ENCODE assay signal across 9 mouse cellular contexts in genomic region chr3:153692206-153692813, GRCm38 (mm10). TPM values are rescaled to one million over a fixed set of nuclear protein-coding genes. Genes with fewer than 3 reads are reported as not detected.
DNase-seq lines count a peak whose midpoint lies in the region; ATAC-seq and TF ChIP-seq lines count a peak whose summit lies in the region.
"Had no signal": no experiment of that assay in that cellular context is flagged by ENCODE, and none has a peak within 500 bp of the region (broad histone marks: within the 10 kb centered on the region; RNA-seq: fewer than 3 reads in every experiment).

No protein-coding gene starts in this region.

- H3K27me3 ChIP-seq in heart, postnatal 0 days (ENCODE audit: control insufficient read depth, insufficient read depth, low read length), result no peaks in the 10 kb centered on the region
- no peaks in the 10 kb centered on the region for H3K27me3 ChIP-seq in MEL (ENCODE audit: control insufficient read depth in 1 of 2, insufficient read depth in 2 of 2, low read length in 2 of 2)
- H3K27me3 ChIP-seq in embryonic facial prominence, embryonic 10.5 days (replicated peaks; ENCODE audit: low read depth, poor library complexity, severe bottlenecking), result no peaks in the 10 kb centered on the region
- H3K27me3 ChIP-seq: CH12.LX had no signal

- H3K9ac ChIP-seq in heart, postnatal 0 days (replicated peaks; ENCODE audit: low read depth, low read length), result no peak overlapping the region
- H3K9ac ChIP-seq in MEL (ENCODE audit: control insufficient read depth, low read depth, low read length, poor library complexity, severe bottlenecking), result peak overlapping the region; percentile 31

- no peak overlapping the region for H3K4me3 ChIP-seq in heart, postnatal 0 days (ENCODE audit: low read depth, low read length)
- no peak overlapping the region for H3K4me3 ChIP-seq in MEL (ENCODE audit: control insufficient read depth in 1 of 2, insufficient read depth in 1 of 2, low read depth in 2 of 2, low read length in 2 of 2)
- H3K4me3 ChIP-seq in embryonic facial prominence, embryonic 10.5 days, result no peak overlapping the region

- no peak overlapping the region for H3K4me2 ChIP-seq in heart, postnatal 0 days (ENCODE audit: low read depth, low read length)

- no peak for TF ChIP-seq CTCF in heart, postnatal 0 days (IDR thresholded peaks at IDR 0.05; ENCODE audit: low read depth)
- TF ChIP-seq CTCF in MEL (IDR thresholded peaks at IDR 0.05 in 2 of 3, conservative IDR thresholded peaks at IDR 0.05 in 1 of 3; ENCODE audit: control insufficient read depth in 1 of 3, insufficient read depth in 1 of 3, low read depth in 2 of 3, low read length in 3 of 3, poor library complexity in 1 of 3, severe bottlenecking in 1 of 3), result no peak

- no peak for TF ChIP-seq POLR2A in MEL (IDR thresholded peaks at IDR 0.05; ENCODE audit: control insufficient read depth in 1 of 2, insufficient read depth in 1 of 2, low read depth in 1 of 2, low read length in 2 of 2, poor library complexity in 1 of 2)

- no peaks in the 10 kb centered on the region for H3K36me3 ChIP-seq in heart, postnatal 0 days (replicated peaks; ENCODE audit: control insufficient read depth, insufficient read depth, low read length)
- H3K36me3 ChIP-seq in MEL (ENCODE audit: control insufficient read depth in 1 of 2, insufficient read depth in 2 of 2, low read length in 2 of 2), result peaks cover 0 to 39% of the 10 kb centered on the region in 2 experiments; a peak in 3 of 4 replicates
- peaks cover 7% of the 10 kb centered on the region for H3K36me3 ChIP-seq in embryonic facial prominence, embryonic 10.5 days (replicated peaks)

- DNase-seq in heart, postnatal 0 days (ENCODE audit: low spot score), result peak; percentile 4
- DNase-seq in heart, adult 18-20 months, result no peak
- no peak for DNase-seq in MEL (ENCODE audit: low read depth, low spot score)
- peak; percentile 49 for DNase-seq in embryonic facial prominence, embryonic 10.5 days (ENCODE audit: low spot score)
- DNase-seq in kidney, postnatal 4 days, result peak; percentile 38 to 67
- DNase-seq in frontal cortex, postnatal 10 days (ENCODE audit: low spot score in 2 of 2), result no peak
- no peak for DNase-seq in lung, postnatal 25 days (ENCODE audit: low spot score)

- no peak for TF ChIP-seq EP300 in heart, postnatal 0 days (IDR thresholded peaks at IDR 0.05; ENCODE audit: low read depth)
- no peak for TF ChIP-seq EP300 in MEL (IDR thresholded peaks at IDR 0.05; ENCODE audit: low read depth in 1 of 2, low read length in 2 of 2)

- peaks cover 14% of the 10 kb centered on the region for H3K79me2 ChIP-seq in MEL (ENCODE audit: control insufficient read depth, insufficient read depth, low read length, poor library complexity)

- H3K9me3 ChIP-seq in heart, postnatal 0 days (replicated peaks; ENCODE audit: control insufficient read depth, low read length), result no peaks in the 10 kb centered on the region
- no peaks in the 10 kb centered on the region for H3K9me3 ChIP-seq in MEL (replicated peaks; ENCODE audit: insufficient read depth, low read length)
- H3K9me3 ChIP-seq in embryonic facial prominence, embryonic 10.5 days, result no peaks in the 10 kb centered on the region

- TF ChIP-seq RAD21 in MEL (IDR thresholded peaks at IDR 0.05; ENCODE audit: low read depth, low read length), result no peak

- whole genome bisulfite sequencing in heart, postnatal 0 days, result 54% methylated on average over 11 of the region's 11 CpGs
- WGBS in embryonic facial prominence, embryonic 10.5 days, result 29% methylated on average over 11 of the region's 11 CpGs

- peak overlapping the region; percentile 51 for H3K27ac ChIP-seq in heart, postnatal 0 days (ENCODE audit: low read depth)
- peak overlapping the region; percentile 84 for H3K27ac ChIP-seq in MEL (ENCODE audit: control insufficient read depth, low read depth, low read length)
- peak overlapping the region; percentile 75 for H3K27ac ChIP-seq in embryonic facial prominence, embryonic 10.5 days (replicated peaks)

- peaks cover 35% of the 10 kb centered on the region for H3K4me1 ChIP-seq in heart, postnatal 0 days (ENCODE audit: control insufficient read depth, insufficient read depth)
- peaks cover 17 to 40% of the 10 kb centered on the region in 2 experiments for H3K4me1 ChIP-seq in MEL (ENCODE audit: control insufficient read depth in 1 of 2, insufficient read depth in 2 of 2, low read length in 2 of 2)
- peaks cover 62% of the 10 kb centered on the region for H3K4me1 ChIP-seq in embryonic facial prominence, embryonic 10.5 days

- no peak for ATAC-seq in heart, postnatal 0 days (ENCODE audit: insufficient read depth, low read depth)
- ATAC-seq in monocyte, adult 5-6 weeks (replicated peaks; ENCODE audit: insufficient number of reproducible peaks, low FRiP score, low TSS enrichment, poor library complexity, severe bottlenecking), result no peak

TF ChIP-seq in MEL, 35 proteins besides CTCF, POLR2A, EP300 and RAD21:
- TF ChIP-seq MXI1 (IDR thresholded peaks at IDR 0.05; ENCODE audit: low read depth, low read length) (no peak), POLR2AphosphoS2 (IDR thresholded peaks at IDR 0.05; ENCODE audit: low read length) (no peak), TCF12 (IDR thresholded peaks at IDR 0.05; ENCODE audit: low read depth, low read length) (no peak), USF2 (IDR thresholded peaks at IDR 0.05; ENCODE audit: borderline replicate concordance in 1 of 2, insufficient read depth in 1 of 2, low read depth in 1 of 2, low read length in 2 of 2) (no peak), RCOR1 (IDR thresholded peaks at IDR 0.05; ENCODE audit: low read depth, low read length) (no peak), BHLHE40 (IDR thresholded peaks at IDR 0.05; ENCODE audit: borderline replicate concordance, low read depth, low read length) (no peak)

RNA-seq across cellular contexts. Expression of gene St6galnac3, which starts 32.7 kb away (rescaled TPM):
- total RNA-seq in heart, postnatal 0 days (2014; rRNA removed; ENCODE audit: low replicate concordance), result 15.2 and 22.5 TPM in 2 replicates
- polyA plus RNA-seq in heart, postnatal 0 days (2015; fragmentation: Nextera tagmentation; extraction: Ambion mirVana), result 9.7 and 10.5 TPM in 2 replicates
- total RNA-seq in heart, adult 18-20 months (2021), result 1 to 10 TPM; 7.8 to 8.1 TPM
- 7.8 and 10.0 TPM in 2 replicates for total RNA-seq in MEL (2012; rRNA removed)
- polyA plus RNA-seq in MEL (2012; ENCODE audit: insufficient read depth in 1 of 2, insufficient read length in 2 of 2, low read depth in 1 of 2, low replicate concordance in 2 of 2, missing spikeins in 1 of 2), result 10 to 100 TPM in 1 of 2 experiments, not detected in 1; 11.4 TPM
- 54.1 and 55.1 TPM in 2 replicates for polyA plus RNA-seq in embryonic facial prominence, embryonic 10.5 days (2016; fragmentation: Nextera tagmentation; extraction: Ambion mirVana)
- 5.4 to 17.1 TPM (median 7.9 TPM) in 3 replicates for total RNA-seq in monocyte, adult 5-6 weeks (2017)

Comparison
In these comparisons a context has a peak if more than half of its experiments do, and no peak if none do; other contexts are left out.
1. DNase-seq: peak in heart, postnatal 0 days (single experiment), embryonic facial prominence, embryonic 10.5 days (single experiment) and kidney, postnatal 4 days (2 of 2); none in heart, adult 18-20 months (0 of 2), MEL (single experiment), frontal cortex, postnatal 10 days (0 of 2) and lung, postnatal 25 days (single experiment).
2. Peak in every context shown above with its lines, with median percentiles within 50 percentile points of each other: H3K27ac ChIP-seq.